Mouse (Mus musculus): ENCODE results near the gene Cdc26. TPM values are rescaled to one million over a fixed set of nuclear protein-coding genes. Genes with fewer than 3 reads are reported as not detected.

Cdc26 gene
- total RNA-seq (2014; fragmentation: Nextera tagmentation): 120 and 128 TPM in 2 replicates
- 120 and 148 TPM in 2 replicates for total RNA-seq (2017)
- 9.6 and 44.1 TPM in 2 replicates for polyA plus RNA-seq (2012)

GRCm38 (mm10) chr4:62408601-62409282, at the start of gene Cdc26, which contains the start of gene Prpf4:
Gene Cdc26, minus strand, starts transcription at chr4:62408642.
Gene Prpf4, plus strand, starts transcription at chr4:62408797.
- TF ChIP-seq GATA1 (IDR thresholded peaks at IDR 0.05; ENCODE audit: borderline replicate concordance, low read length) (no peak), CTCF (IDR thresholded peaks at IDR 0.05; ENCODE audit: low read depth, low read length) (no peak), POLR2AphosphoS5 (IDR thresholded peaks at IDR 0.05; ENCODE audit: insufficient replicate concordance, low read depth, low read length) (peak; percentile 58; the same call in 1 of the 2 replicates)
- peak within 1 kb of the TSS; percentile 86 for H3K4me3 ChIP-seq (ENCODE audit: low read depth, low read length)
- H3K9me3 ChIP-seq (replicated peaks): no peaks in the 10 kb centered on the region
- H3K36me3 ChIP-seq (replicated peaks): peaks cover 64% of the 10 kb centered on the region
- H3K27me3 ChIP-seq (ENCODE audit: insufficient read depth, low read length): no peaks in the 10 kb centered on the region
- H3K4me1 ChIP-seq (ENCODE audit: insufficient read depth, low read depth, low read length): peaks cover 53% of the 10 kb centered on the region
- ATAC-seq (ENCODE audit: extremely low read depth, insufficient number of reproducible peaks, low FRiP score, poor library complexity, severe bottlenecking) (peak; percentile 98), DNase-seq (ENCODE audit: low spot score) (peak; percentile 83)

- no peaks in the 10 kb centered on the region; the same call in 1 of the 2 replicates for H3K4me1 ChIP-seq (ENCODE audit: insufficient read depth, low read depth, low read length)
- no peak overlapping the region for H3K4me3 ChIP-seq (ENCODE audit: low read depth, low read length)
- H3K27me3 ChIP-seq (ENCODE audit: insufficient read depth, low read length): peaks cover 7% of the 10 kb centered on the region
- DNase-seq (ENCODE audit: low spot score): no peak
- ATAC-seq (ENCODE audit: extremely low read depth, insufficient number of reproducible peaks, low FRiP score, poor library complexity, severe bottlenecking): peak; percentile 54; the same call in 1 of the 2 replicates
- no peaks in the 10 kb centered on the region for H3K9me3 ChIP-seq (replicated peaks)
- H3K36me3 ChIP-seq (replicated peaks): no peaks in the 10 kb centered on the region
- no peak for TF ChIP-seq GATA1 (IDR thresholded peaks at IDR 0.05; ENCODE audit: borderline replicate concordance, low read length)
- TF ChIP-seq CTCF (IDR thresholded peaks at IDR 0.05; ENCODE audit: low read depth, low read length): peak; percentile 27; the same call in 1 of the 2 replicates
Observed at GRCm38 (mm10) chr4:62454995-62455394, 46.6 kb upstream of the Cdc26 start.

GRCm38 (mm10) chr4:62440986-62441385, 32.5 kb upstream of the Cdc26 start:
- TF ChIP-seq TAL1 (conservative IDR thresholded peaks at IDR 0.05; ENCODE audit: low read depth, low read length) (no peak), CTCF (IDR thresholded peaks at IDR 0.05; ENCODE audit: low read depth, low read length) (no peak), POLR2AphosphoS5 (IDR thresholded peaks at IDR 0.05; ENCODE audit: insufficient replicate concordance, low read depth, low read length) (no peak), GATA2 (IDR thresholded peaks at IDR 0.05; ENCODE audit: borderline replicate concordance, low read depth, low read length) (no peak), GATA1 (IDR thresholded peaks at IDR 0.05; ENCODE audit: borderline replicate concordance, low read length) (no peak)
- DNase-seq (ENCODE audit: low spot score): no peak
- Histone ChIP-seq H3K27me3 (ENCODE audit: insufficient read depth, low read length) (0 out of 2 replicates have a peak, but pooled peaks cover 2% of the 10 kb centered on the region), H3K9me3 (replicated peaks) (no peaks in the 10 kb centered on the region), H3K4me3 (ENCODE audit: low read depth, low read length) (no peak overlapping the region), H3K36me3 (replicated peaks) (no peaks in the 10 kb centered on the region), H3K4me1 (ENCODE audit: insufficient read depth, low read depth, low read length) (no peaks in the 10 kb centered on the region)
- no peak for ATAC-seq (ENCODE audit: extremely low read depth, insufficient number of reproducible peaks, low FRiP score, poor library complexity, severe bottlenecking)

- H3K36me3 ChIP-seq (replicated peaks): no peaks in the 10 kb centered on the region
- TF ChIP-seq CTCF (IDR thresholded peaks at IDR 0.05; ENCODE audit: low read depth, low read length) (no peak), TAL1 (conservative IDR thresholded peaks at IDR 0.05; ENCODE audit: low read depth, low read length) (no peak), POLR2AphosphoS5 (IDR thresholded peaks at IDR 0.05; ENCODE audit: insufficient replicate concordance, low read depth, low read length) (no peak), GATA2 (IDR thresholded peaks at IDR 0.05; ENCODE audit: borderline replicate concordance, low read depth, low read length) (no peak), GATA1 (IDR thresholded peaks at IDR 0.05; ENCODE audit: borderline replicate concordance, low read length) (no peak)
- ATAC-seq (ENCODE audit: extremely low read depth, insufficient number of reproducible peaks, low FRiP score, poor library complexity, severe bottlenecking) (no peak), DNase-seq (ENCODE audit: low spot score) (no peak)
- H3K4me3 ChIP-seq (ENCODE audit: low read depth, low read length): no peak overlapping the region
- H3K27me3 ChIP-seq (ENCODE audit: insufficient read depth, low read length): 0 out of 2 replicates have a peak, but pooled peaks cover 2% of the 10 kb centered on the region
- no peaks in the 10 kb centered on the region for H3K9me3 ChIP-seq (replicated peaks)
- no peaks in the 10 kb centered on the region for H3K4me1 ChIP-seq (ENCODE audit: insufficient read depth, low read depth, low read length)
Observed at GRCm38 (mm10) chr4:62440544-62440943, 32.1 kb upstream of the Cdc26 start.

- Histone ChIP-seq H3K27me3 (ENCODE audit: insufficient read depth, low read length) (0 out of 2 replicates have a peak, but pooled peaks cover 2% of the 10 kb centered on the region), H3K4me3 (ENCODE audit: low read depth, low read length) (no peak overlapping the region), H3K4me1 (ENCODE audit: insufficient read depth, low read depth, low read length) (no peaks in the 10 kb centered on the region), H3K36me3 (replicated peaks) (no peaks in the 10 kb centered on the region), H3K9me3 (replicated peaks) (no peaks in the 10 kb centered on the region)
- no peak for ATAC-seq (ENCODE audit: extremely low read depth, insufficient number of reproducible peaks, low FRiP score, poor library complexity, severe bottlenecking)
- TF ChIP-seq GATA1 (IDR thresholded peaks at IDR 0.05; ENCODE audit: borderline replicate concordance, low read length): no peak
- TF ChIP-seq TAL1 (conservative IDR thresholded peaks at IDR 0.05; ENCODE audit: low read depth, low read length): no peak
- no peak for TF ChIP-seq POLR2AphosphoS5 (IDR thresholded peaks at IDR 0.05; ENCODE audit: insufficient replicate concordance, low read depth, low read length)
- TF ChIP-seq GATA2 (IDR thresholded peaks at IDR 0.05; ENCODE audit: borderline replicate concordance, low read depth, low read length): no peak
- TF ChIP-seq CTCF (IDR thresholded peaks at IDR 0.05; ENCODE audit: low read depth, low read length): no peak
- no peak for DNase-seq (ENCODE audit: low spot score)
Observed at GRCm38 (mm10) chr4:62439793-62440192, 31.4 kb upstream of the Cdc26 start.

- no peak overlapping the region for H3K4me3 ChIP-seq (ENCODE audit: low read depth, low read length)
- peaks cover 2% of the 10 kb centered on the region; the same call in 1 of the 2 replicates for H3K27me3 ChIP-seq (ENCODE audit: insufficient read depth, low read length)
- ATAC-seq (ENCODE audit: extremely low read depth, insufficient number of reproducible peaks, low FRiP score, poor library complexity, severe bottlenecking): no peak
- peaks cover 3% of the 10 kb centered on the region; the same call in 1 of the 2 replicates for H3K4me1 ChIP-seq (ENCODE audit: insufficient read depth, low read depth, low read length)
- no peaks in the 10 kb centered on the region for H3K36me3 ChIP-seq (replicated peaks)
- no peak for TF ChIP-seq GATA1 (IDR thresholded peaks at IDR 0.05; ENCODE audit: borderline replicate concordance, low read length)
- TF ChIP-seq TAL1 (conservative IDR thresholded peaks at IDR 0.05; ENCODE audit: low read depth, low read length): no peak
- no peak for TF ChIP-seq POLR2AphosphoS5 (IDR thresholded peaks at IDR 0.05; ENCODE audit: insufficient replicate concordance, low read depth, low read length)
- no peak for TF ChIP-seq GATA2 (IDR thresholded peaks at IDR 0.05; ENCODE audit: borderline replicate concordance, low read depth, low read length)
- TF ChIP-seq CTCF (IDR thresholded peaks at IDR 0.05; ENCODE audit: low read depth, low read length): no peak
- no peaks in the 10 kb centered on the region for H3K9me3 ChIP-seq (replicated peaks)
- DNase-seq (ENCODE audit: low spot score): no peak
Observed at GRCm38 (mm10) chr4:62437871-62438270, 29.4 kb upstream of the Cdc26 start.
